ENCODE assay signal across 10 mouse cellular contexts in the genomic region with DNA sequence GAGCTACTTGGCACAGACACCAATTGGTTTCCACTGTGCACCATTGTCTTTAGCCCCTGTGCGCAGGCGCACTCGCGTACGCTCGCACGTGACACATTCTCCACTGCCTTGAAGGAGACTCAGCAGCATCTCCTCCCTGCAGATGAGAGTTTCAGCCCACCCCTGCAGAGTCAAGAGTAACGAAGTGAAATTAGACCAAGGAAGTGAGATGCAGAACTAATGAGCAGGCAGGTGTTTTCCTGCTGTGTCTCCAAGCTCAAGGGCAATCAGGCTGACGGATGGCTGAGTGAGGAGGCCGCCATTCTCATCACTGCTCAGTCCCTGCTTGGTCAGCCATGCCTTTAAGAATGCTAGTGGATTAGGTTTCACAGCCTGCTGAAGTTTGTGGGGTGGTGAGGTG. TPM values are rescaled to one million over a fixed set of nuclear protein-coding genes. Genes with fewer than 3 reads are reported as not detected.
DNase-seq lines count a peak whose midpoint lies in the region.
"Had no signal": no experiment of that assay in that cellular context is flagged by ENCODE, and none has a peak within 500 bp of the region (broad histone marks: within the 10 kb centered on the region; RNA-seq: fewer than 3 reads in every experiment).

No protein-coding gene starts in this region.

- no peaks in the 10 kb centered on the region for H3K36me3 ChIP-seq in embryonic facial prominence, embryonic 10.5 days (replicated peaks)

- H3K9me3 ChIP-seq in embryonic facial prominence, embryonic 10.5 days, result no peaks in the 10 kb centered on the region

- 65% methylated on average over 10 of the region's 10 CpGs for WGBS in embryonic facial prominence, embryonic 10.5 days

- 0 out of 2 replicates have a peak, but pooled peaks cover 1% of the 10 kb centered on the region for H3K4me1 ChIP-seq in embryonic facial prominence, embryonic 10.5 days

- intact Hi-C loops in heart, postnatal 14 days (cut with DNase I), result no loop called here

- no peak overlapping the region for H3K4me3 ChIP-seq in embryonic facial prominence, embryonic 10.5 days

- DNase-seq in ovary, postnatal 36 days (ENCODE audit: low spot score), result peak; percentile 15
- DNase-seq in ovary, adult 18-20 months (ENCODE audit: low spot score), result no peak
- peak; percentile 26 for DNase-seq in embryonic facial prominence, embryonic 10.5 days (ENCODE audit: low spot score)
- DNase-seq in kidney, adult 9 months, result peak; percentile 68
- DNase-seq in testis, postnatal 10 days (ENCODE audit: low spot score), result peak; percentile 57
- DNase-seq in ovary, postnatal 14 days (ENCODE audit: low spot score), result no peak
- DNase-seq in right cerebral cortex, postnatal 25 days, result no peak
- DNase-seq in heart, postnatal 14 days, result no peak
- DNase-seq: heart, postnatal 10 days had no signal

- H3K27me3 ChIP-seq in embryonic facial prominence, embryonic 10.5 days (replicated peaks; ENCODE audit: low read depth, poor library complexity, severe bottlenecking), result no peaks in the 10 kb centered on the region

- no peak overlapping the region for H3K27ac ChIP-seq in embryonic facial prominence, embryonic 10.5 days (replicated peaks)

RNA-seq across cellular contexts. Expression of a gene that starts 6.9 kb away (rescaled TPM):
- 12.5 and 19.3 TPM in 2 replicates for polyA plus RNA-seq in embryonic facial prominence, embryonic 10.5 days (2016; fragmentation: Nextera tagmentation; extraction: Ambion mirVana)
- 1 to 10 TPM; 4.3 to 5.0 TPM for total RNA-seq in heart, postnatal 14 days (2021)

RNA-seq across cellular contexts. Expression of a gene that starts 29.8 kb away (rescaled TPM):
- 0.39 and 0.40 TPM in 2 replicates for polyA plus RNA-seq in embryonic facial prominence, embryonic 10.5 days (2016; fragmentation: Nextera tagmentation; extraction: Ambion mirVana)
- 10 to 100 TPM; 60.5 to 62.0 TPM for total RNA-seq in heart, postnatal 14 days (2021)
- total RNA-seq: megakaryocyte, adult 5-6 weeks had no signal

RNA-seq across cellular contexts. Expression of a gene that starts 54.2 kb away (rescaled TPM):
- 1.5 and 1.6 TPM in 2 replicates for polyA plus RNA-seq in embryonic facial prominence, embryonic 10.5 days (2016; fragmentation: Nextera tagmentation; extraction: Ambion mirVana)
- total RNA-seq in heart, postnatal 14 days (2021), result 1 to 10 TPM; 1.4 to 1.8 TPM
- total RNA-seq: megakaryocyte, adult 5-6 weeks had no signal

Comparison
In these comparisons a context has a peak if more than half of its experiments do, and no peak if none do; other contexts are left out.
1. DNase-seq: peak in ovary, postnatal 36 days (single experiment), embryonic facial prominence, embryonic 10.5 days (single experiment), kidney, adult 9 months (single experiment) and testis, postnatal 10 days (single experiment); none in ovary, adult 18-20 months (single experiment), ovary, postnatal 14 days (single experiment), right cerebral cortex, postnatal 25 days (single experiment) and heart, postnatal 14 days (0 of 2).